Mouse (Mus musculus) MN1 (cell line): ENCODE measurements at regions not wholly inside any gene's neighbourhood (a gene's known extent, or its start where the extent isn't known, plus 50 kb on each side); places are given as distances from the start of the nearest gene placed in this dataset.

Experiments
- DNase-seq: peaks from one replicate; pipeline ENCODE4 v3.0.0-alpha.2; 2016; ENCODE audit warnings: low spot score

- DNase-seq: no peak
These were observed 51.5 kb upstream of the D7Ertd443e start for GRCm38 (mm10) chr7:134436917-134437316.

- no peak for DNase-seq
These were observed 53.8 kb upstream of the D7Ertd443e start for GRCm38 (mm10) chr7:134439281-134439680.

- no peak for DNase-seq
These were observed 59.7 kb upstream of the D7Ertd443e start for GRCm38 (mm10) chr7:134445008-134445806.

- no peak for DNase-seq
These were observed 62.3 kb upstream of the D7Ertd443e start for GRCm38 (mm10) chr7:134447648-134448202.

GRCm38 (mm10) chr7:134448831-134449230, 63.4 kb upstream of the D7Ertd443e start:
- no peak for DNase-seq

- DNase-seq: no peak
These were observed 77.2 kb upstream of the D7Ertd443e start for GRCm38 (mm10) chr7:134462677-134463076.

GRCm38 (mm10) chr7:134463380-134463779, 77.9 kb upstream of the D7Ertd443e start:
- no peak for DNase-seq

GRCm38 (mm10) chr7:134467216-134467615, 81.8 kb upstream of the D7Ertd443e start:
- DNase-seq: no peak

- DNase-seq: no peak
These were observed 85.8 kb upstream of the D7Ertd443e start for GRCm38 (mm10) chr7:134471286-134471685.

- DNase-seq: no peak
These were observed 105.9 kb upstream of the D7Ertd443e start for GRCm38 (mm10) chr7:134491326-134491725.

- DNase-seq: no peak
These were observed 111.8 kb upstream of the D7Ertd443e start for GRCm38 (mm10) chr7:134497219-134497618.

GRCm38 (mm10) chr7:134497870-134498269, 112.4 kb upstream of the D7Ertd443e start:
- no peak for DNase-seq

GRCm38 (mm10) chr7:134498716-134499115, 113.3 kb upstream of the D7Ertd443e start:
- DNase-seq: no peak

- no peak for DNase-seq
These were observed 114.0 kb upstream of the D7Ertd443e start for GRCm38 (mm10) chr7:134499429-134499828.

- DNase-seq: no peak
These were observed 114.7 kb upstream of the D7Ertd443e start for GRCm38 (mm10) chr7:134500210-134500609.

- DNase-seq: no peak
These were observed 115.6 kb upstream of the D7Ertd443e start for GRCm38 (mm10) chr7:134501079-134501478.

GRCm38 (mm10) chr7:134510333-134510928, 125.0 kb upstream of the D7Ertd443e start:
- no peak for DNase-seq

GRCm38 (mm10) chr7:134519372-134519975, 134.0 kb upstream of the D7Ertd443e start:
- no peak for DNase-seq

- no peak for DNase-seq
These were observed 138.4 kb upstream of the D7Ertd443e start for GRCm38 (mm10) chr7:134523897-134524296.

- DNase-seq: no peak
These were observed 139.6 kb upstream of the D7Ertd443e start for GRCm38 (mm10) chr7:134525041-134525440.

GRCm38 (mm10) chr7:134525461-134525860, 140.0 kb upstream of the D7Ertd443e start:
- no peak for DNase-seq

GRCm38 (mm10) chr7:134527351-134527750, 141.9 kb upstream of the D7Ertd443e start:
- no peak for DNase-seq

GRCm38 (mm10) chr7:134528026-134528425, 142.4 kb upstream of the Dock1 start:
- no peak for DNase-seq
